Mouse (Mus musculus) megakaryocyte, adult 5-6 weeks (primary cell): ENCODE measurements around the gene Fam102a. TPM values are rescaled to one million over a fixed set of nuclear protein-coding genes. Genes with fewer than 3 reads are reported as not detected.

Experiments used
- ATAC-seq: 2 replicates; pipeline ENCODE4 v1.8.0; 2016; ENCODE audit warnings: mild to moderate bottlenecking, inconsistent platforms; ENCODE audit not compliant: poor library complexity, severe bottlenecking
- total RNA-seq, 2 experiments: library from RNA; stranded (forward) in 1 of 2; stranded (reverse) in 1 of 2; fragments of 153-499, 151-499 nt in 1 of 2; fragments of 221-1000, 200-1000 nt in 1 of 2; gene quantifications; 2 replicates each; pipeline versions ENCODE4 v1.2.3 to v1.2.4; 2015 to 2017

The Fam102a gene
- total RNA-seq, 2 experiments from 2014 or later: 4.6 to 6.5 TPM

GRCm38 (mm10) chr2:32541986-32542573 lies 6.9 kb downstream of the Fam102a start:
- peak; percentile 20; the same call in 1 of the 2 replicates for ATAC-seq

GRCm38 (mm10) chr2:32543031-32543449 lies 7.9 kb downstream of the Fam102a start:
- no peak for ATAC-seq

GRCm38 (mm10) chr2:32546951-32547350 lies 11.8 kb downstream of the Fam102a start:
- ATAC-seq: no peak

- ATAC-seq: no peak
These were observed 12.2 kb downstream of the Fam102a start for GRCm38 (mm10) chr2:32547380-32547779.

- peak; percentile 51 for ATAC-seq
These were observed 13.0 kb downstream of the Fam102a start for GRCm38 (mm10) chr2:32547964-32548739.

- no peak for ATAC-seq
These were observed 14.0 kb downstream of the Fam102a start for GRCm38 (mm10) chr2:32549171-32549570.

- ATAC-seq: no peak
These were observed 14.6 kb downstream of the Fam102a start for GRCm38 (mm10) chr2:32549764-32550163.

GRCm38 (mm10) chr2:32551236-32551635 lies 16.1 kb downstream of the Fam102a start:
- no peak for ATAC-seq

- ATAC-seq: no peak
These were observed 18.5 kb downstream of the Fam102a start for GRCm38 (mm10) chr2:32553592-32554148.

- no peak for ATAC-seq
These were observed 20.4 kb downstream of the Fam102a start for GRCm38 (mm10) chr2:32555484-32555883.

- ATAC-seq: no peak
These were observed 20.9 kb downstream of the Fam102a start for GRCm38 (mm10) chr2:32556019-32556418.

GRCm38 (mm10) chr2:32559570-32559969 lies 24.4 kb downstream of the Fam102a start:
- ATAC-seq: no peak

GRCm38 (mm10) chr2:32566536-32567063 lies 31.5 kb downstream of the Fam102a start:
- peak; percentile 56 for ATAC-seq

- no peak for ATAC-seq
These were observed 33.0 kb downstream of the Fam102a start for GRCm38 (mm10) chr2:32568149-32568548.

GRCm38 (mm10) chr2:32568941-32569340 lies 33.8 kb downstream of the Fam102a start:
- ATAC-seq: no peak

- ATAC-seq: peak; percentile 94
These were observed 35.8 kb downstream of the Fam102a start, which contains the start of gene Dpm2 for GRCm38 (mm10) chr2:32570698-32571494. Gene Dpm2 (plus strand): TSS chr2:32570858.

- ATAC-seq: no peak
These were observed 37.1 kb downstream of the Fam102a start for GRCm38 (mm10) chr2:32572196-32572595.

- ATAC-seq: no peak
These were observed 39.4 kb downstream of the Fam102a start, which contains the start of gene Pip5kl1 for GRCm38 (mm10) chr2:32574497-32574896. Gene Pip5kl1 (plus strand): TSS chr2:32574797.

- ATAC-seq: peak; percentile 38; the same call in 1 of the 2 replicates
These were observed 39.9 kb downstream of the Fam102a start for GRCm38 (mm10) chr2:32574901-32575585.

GRCm38 (mm10) chr2:32575586-32576160 lies 40.5 kb downstream of the Fam102a start, which contains the start of gene 9430097D07Rik:
Gene 9430097D07Rik (minus strand): TSS chr2:32575684.
- no peak for ATAC-seq
